Mouse (Mus musculus) ES-Bruce4 (cell line): ENCODE measurements around the gene Ifitm2.

ENCODE experiments used
- CTCF ChIP-seq: IDR thresholded peaks from one replicate; pipeline ENCODE4 v1.8.1; 2011; ENCODE audit warnings: low read depth, low read length
- EP300 ChIP-seq: IDR thresholded peaks from 2 replicates; pipeline ENCODE4 v1.6.1; 2011; ENCODE audit warnings: low read depth, low read length; ENCODE audit not compliant: insufficient read depth
- POLR2A ChIP-seq: IDR thresholded peaks from one replicate; pipeline ENCODE4 v1.8.1; 2011; ENCODE audit warnings: low read length; ENCODE audit not compliant: insufficient read depth

- no peak for TF ChIP-seq CTCF
- TF ChIP-seq POLR2A: no peak
- no peak for TF ChIP-seq EP300
These were observed 33.3 kb downstream of the Ifitm2 start for GRCm38 (mm10) chr7:140922398-140923069.
